Comparison of ENCODE assay signal across 8 mouse cellular contexts in the genomic region with DNA sequence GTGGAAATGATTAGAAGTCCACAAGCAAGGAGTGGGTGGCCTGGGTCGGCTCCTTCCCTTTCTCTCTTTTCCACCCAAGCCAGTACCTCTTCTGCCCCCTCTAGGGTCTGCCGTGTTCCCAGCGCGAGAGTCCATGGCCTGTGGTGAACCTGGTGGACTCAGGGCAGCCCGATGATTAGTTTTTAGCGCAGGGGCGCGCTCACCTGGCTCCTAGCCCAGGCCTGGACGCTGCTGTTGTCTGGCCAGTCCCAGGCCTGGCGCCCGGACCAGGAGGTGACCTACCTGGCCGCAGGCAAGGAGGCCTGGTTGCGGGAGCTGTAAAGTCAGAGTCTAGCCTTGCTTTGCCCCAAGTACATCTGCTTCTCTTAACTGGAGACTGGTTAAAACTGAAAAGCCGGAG. TPM values are rescaled to one million over a fixed set of nuclear protein-coding genes. Genes with fewer than 3 reads are reported as not detected.
DNase-seq lines count a peak whose midpoint lies in the region; ATAC-seq and TF ChIP-seq lines count a peak whose summit lies in the region.

A gene (minus strand): TSS at position 388 of the 400 bp plus-strand sequence.

- no peak for ATAC-seq in forebrain, postnatal 0 days
- ATAC-seq in intestine, embryonic 14.5 days (replicated peaks; ENCODE audit: low FRiP score, low TSS enrichment, low read depth) = no peak
- ATAC-seq in liver, postnatal 0 days = peak; percentile 64

- H3K9ac ChIP-seq in forebrain, postnatal 0 days = no peak within 1 kb of the TSS
- H3K9ac ChIP-seq in intestine, embryonic 14.5 days (ENCODE audit: low read length) = no peak within 1 kb of the TSS
- no peak within 1 kb of the TSS for H3K9ac ChIP-seq in liver, postnatal 0 days (replicated peaks)

- H3K27ac ChIP-seq in forebrain, postnatal 0 days (ENCODE audit: low read depth, low read length) = no peak within 1 kb of the TSS
- no peak within 1 kb of the TSS for H3K27ac ChIP-seq in intestine, embryonic 14.5 days (ENCODE audit: low read depth)
- H3K27ac ChIP-seq in liver, postnatal 0 days (ENCODE audit: low read depth) = no peak within 1 kb of the TSS

- H3K36me3 ChIP-seq in forebrain, postnatal 0 days (ENCODE audit: insufficient read depth) = no peaks in the 10 kb centered on the region
- H3K36me3 ChIP-seq in intestine, embryonic 14.5 days (ENCODE audit: control insufficient read depth, insufficient read depth, low read length) = no peaks in the 10 kb centered on the region
- no peaks in the 10 kb centered on the region for H3K36me3 ChIP-seq in liver, postnatal 0 days (replicated peaks; ENCODE audit: insufficient read depth, low read length)

- H3K4me1 ChIP-seq in forebrain, postnatal 0 days (ENCODE audit: insufficient read depth) = no peaks in the 10 kb centered on the region
- no peaks in the 10 kb centered on the region for H3K4me1 ChIP-seq in intestine, embryonic 14.5 days (replicated peaks; ENCODE audit: control insufficient read depth, insufficient read depth, low read length)
- no peaks in the 10 kb centered on the region; the same call in 1 of the 2 replicates for H3K4me1 ChIP-seq in liver, postnatal 0 days (ENCODE audit: insufficient read depth)

- no peak for TF ChIP-seq CTCF in forebrain, postnatal 0 days (IDR thresholded peaks at IDR 0.05; ENCODE audit: low read depth)
- TF ChIP-seq CTCF in liver, postnatal 0 days (IDR thresholded peaks at IDR 0.05; ENCODE audit: low read depth) = no peak

- WGBS in forebrain, postnatal 0 days = 63% methylated on average over 14 of the region's 14 CpGs
- WGBS in intestine, embryonic 14.5 days = 69% methylated on average over 14 of the region's 14 CpGs
- 56% methylated on average over 13 of the region's 14 CpGs for WGBS in liver, postnatal 0 days (ENCODE audit: insufficient replicate concordance)

- peak within 1 kb of the TSS; percentile 21; the same call in 1 of the 2 replicates for H3K4me3 ChIP-seq in forebrain, postnatal 0 days (ENCODE audit: low read depth, low read length)
- H3K4me3 ChIP-seq in intestine, embryonic 14.5 days (ENCODE audit: low read depth, low read length) = peak within 1 kb of the TSS; percentile 18; the same call in 1 of the 2 replicates
- peak within 1 kb of the TSS; percentile 29 for H3K4me3 ChIP-seq in liver, postnatal 0 days (ENCODE audit: low read depth, low read length)

- H3K9me3 ChIP-seq in forebrain, postnatal 0 days (ENCODE audit: low read length) = no peaks in the 10 kb centered on the region
- H3K9me3 ChIP-seq in intestine, embryonic 14.5 days (ENCODE audit: control insufficient read depth, low read length) = no peaks in the 10 kb centered on the region
- H3K9me3 ChIP-seq in liver, postnatal 0 days (ENCODE audit: low read length) = no peaks in the 10 kb centered on the region

- H3K27me3 ChIP-seq in forebrain, postnatal 0 days (ENCODE audit: insufficient read depth, low read length) = no peaks in the 10 kb centered on the region
- no peaks in the 10 kb centered on the region for H3K27me3 ChIP-seq in intestine, embryonic 14.5 days (replicated peaks; ENCODE audit: control insufficient read depth, insufficient read depth, low read length)
- H3K27me3 ChIP-seq in liver, postnatal 0 days (ENCODE audit: insufficient read depth, low read length) = no peaks in the 10 kb centered on the region

- H3K4me2 ChIP-seq in forebrain, postnatal 0 days (ENCODE audit: low read depth) = peak within 1 kb of the TSS; percentile 49
- H3K4me2 ChIP-seq in intestine, embryonic 14.5 days (ENCODE audit: low read length) = peak within 1 kb of the TSS; percentile 46
- H3K4me2 ChIP-seq in liver, postnatal 0 days (ENCODE audit: low read depth, low read length) = peak within 1 kb of the TSS; percentile 70

- TF ChIP-seq EP300 in liver, postnatal 0 days (IDR thresholded peaks at IDR 0.05; ENCODE audit: low read depth) = no peak

- peak; percentile 46 for DNase-seq in gastrocnemius, adult 18-20 months (ENCODE audit: low spot score)
- DNase-seq in gastrocnemius, postnatal 10 days = no peak
- DNase-seq in forebrain, postnatal 0 days = no peak
- no peak for DNase-seq in intestine, embryonic 14.5 days (ENCODE audit: low spot score)
- DNase-seq in liver, postnatal 0 days = peak; percentile 50
- DNase-seq in right cerebral cortex, adult 18-20 months = no peak
- no peak for DNase-seq in spleen, adult 12 weeks (ENCODE audit: low spot score)
- DNase-seq in adrenal gland, adult (ENCODE audit: inconsistent age in 2 of 2, low spot score in 1 of 2) = no peak

RNA-seq across cellular contexts. Expression of the gene that starts here (rescaled TPM):
- total RNA-seq in gastrocnemius, adult 18-20 months (2021) = 10 to 100 TPM; 30.6 to 33.7 TPM
- 1 to 10 TPM; 2.8 to 3.3 TPM for total RNA-seq in gastrocnemius, postnatal 10 days (2021)
- total RNA-seq in forebrain, postnatal 0 days (2014; rRNA removed) = 0.15 TPM in 1 of 2 replicates, not detected in the other
- 0.21 and 0.22 TPM in 2 replicates for polyA plus RNA-seq in forebrain, postnatal 0 days (2015; fragmentation: Nextera tagmentation; extraction: Ambion mirVana)
- 0.39 and 0.57 TPM in 2 replicates for polyA plus RNA-seq in intestine, embryonic 14.5 days (2014; fragmentation: Nextera tagmentation; extraction: Ambion mirVana)
- 2.4 TPM in 2 replicates for polyA plus RNA-seq in liver, postnatal 0 days (2015; fragmentation: Nextera tagmentation; extraction: Ambion mirVana)

Comparison
In these comparisons a context has a peak if more than half of its experiments do, and no peak if none do; other contexts are left out.
1. RNA of the gene that starts here (total RNA-seq): 30.6 to 33.7 TPM in gastrocnemius, adult 18-20 months; 2.8 to 3.3 TPM in gastrocnemius, postnatal 10 days and 0.15 TPM in forebrain, postnatal 0 days; every median in the first group is over 4 times any median in the second.
2. DNase-seq: peak in gastrocnemius, adult 18-20 months (single experiment) and liver, postnatal 0 days (single experiment); none in gastrocnemius, postnatal 10 days (single experiment), forebrain, postnatal 0 days (single experiment), intestine, embryonic 14.5 days (single experiment), right cerebral cortex, adult 18-20 months (single experiment), spleen, adult 12 weeks (single experiment) and adrenal gland, adult (0 of 2).
3. Peak in every context shown above with its lines, with median percentiles within 50 percentile points of each other: H3K4me2 ChIP-seq and H3K4me3 ChIP-seq.